Comparison of ENCODE assay signal across 18 mouse cellular contexts in the genomic region with DNA sequence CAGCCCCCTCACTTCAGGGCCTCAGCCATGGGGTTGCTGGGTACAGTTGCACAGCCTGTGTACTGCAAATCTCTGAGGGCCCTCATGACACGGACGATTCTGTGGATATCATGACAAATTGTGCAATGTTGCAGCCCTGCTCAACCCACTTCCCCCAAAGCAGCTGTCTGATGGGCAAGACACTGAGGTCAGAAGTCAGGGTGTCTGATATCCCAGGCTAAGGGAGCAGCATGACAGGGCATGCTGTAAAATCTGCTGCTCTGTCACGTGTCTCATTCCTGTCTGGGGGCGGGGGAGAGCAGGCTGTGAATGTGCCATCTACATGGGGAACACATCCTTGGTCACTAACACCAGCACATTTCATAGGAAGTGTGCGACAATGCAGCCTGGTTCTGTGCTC. TPM values are rescaled to one million over a fixed set of nuclear protein-coding genes. Genes with fewer than 3 reads are reported as not detected.
DNase-seq lines count a peak whose midpoint lies in the region; ATAC-seq and TF ChIP-seq lines count a peak whose summit lies in the region.
"Had no signal": no experiment of that assay in that cellular context is flagged by ENCODE, and none has a peak within 500 bp of the region (broad histone marks: within the 10 kb centered on the region; RNA-seq: fewer than 3 reads in every experiment).

No protein-coding gene starts in this region.

- no peak overlapping the region for H3K27ac ChIP-seq in left cerebral cortex, adult 2 months
- H3K27ac ChIP-seq: limb, embryonic 15.5 days had no signal

- H3K36me3 ChIP-seq in E14TG2a.4 (ENCODE audit: insufficient read depth, low read length), result no peaks in the 10 kb centered on the region
- H3K36me3 ChIP-seq: limb, embryonic 15.5 days had no signal

- H3K9me3 ChIP-seq in E14TG2a.4 (ENCODE audit: low read length), result no peaks in the 10 kb centered on the region
- H3K9me3 ChIP-seq: limb, embryonic 15.5 days had no signal

- peaks cover 29% of the 10 kb centered on the region for H3K4me1 ChIP-seq in E14TG2a.4 (replicated peaks; ENCODE audit: low read depth, low read length)

- peak; percentile 89 for ATAC-seq in granulocyte monocyte progenitor cell, adult 5-6 weeks (replicated peaks; ENCODE audit: poor library complexity, severe bottlenecking)
- peak; percentile 45 for ATAC-seq in monocyte, adult 5-6 weeks (replicated peaks; ENCODE audit: insufficient number of reproducible peaks, low FRiP score, low TSS enrichment, poor library complexity, severe bottlenecking)
- ATAC-seq: hindbrain, embryonic 16.5 days had no signal

- intact Hi-C loops in heart, postnatal 36 days (cut with DNase I), result no loop called here
- intact Hi-C loops in left cerebral cortex, adult 2 months (cut with DNase I), result no loop called here

- DNase-seq in heart, adult 11 months, result peak; percentile 95
- no peak for DNase-seq in heart, postnatal 36 days
- DNase-seq in left cerebral cortex, adult 2 months (ENCODE audit: extremely low spot score in 1 of 2, low spot score in 2 of 2), result no peak
- no peak for DNase-seq in ovary, postnatal 36 days (ENCODE audit: low spot score)
- DNase-seq in adrenal gland, postnatal 10 days, result no peak
- DNase-seq: cerebellum, postnatal 25 days; heart, postnatal 14 days; kidney, adult 18-20 months; kidney, postnatal 14 days; layer of hippocampus, adult 9-11 months; retina, postnatal 1 day had no signal

- 0 out of 2 replicates have a peak overlapping the region, but pooled peaks have one; percentile 10 for H3K4me3 ChIP-seq in E14TG2a.4 (replicated peaks; ENCODE audit: low read length)
- H3K4me3 ChIP-seq in left cerebral cortex, adult 2 months, result no peak overlapping the region
- H3K4me3 ChIP-seq: limb, embryonic 15.5 days had no signal

- peaks cover 16% of the 10 kb centered on the region for H3K27me3 ChIP-seq in E14TG2a.4 (ENCODE audit: insufficient read depth, low read length)

- TF ChIP-seq CTCF in E14TG2a.4 (conservative IDR thresholded peaks at IDR 0.05; ENCODE audit: low read length), result no peak
- TF ChIP-seq CTCF in left cerebral cortex, adult 2 months (IDR thresholded peaks at IDR 0.05), result no peak

RNA-seq across cellular contexts. Expression of a gene that starts 5.2 kb away (rescaled TPM):
- 10 to 100 TPM; 28.4 to 28.9 TPM for total RNA-seq in heart, postnatal 36 days (2021)
- total RNA-seq in granulocyte monocyte progenitor cell, adult 5-6 weeks (2014; fragmentation: Nextera tagmentation), result 5.1 and 10.8 TPM in 2 replicates
- total RNA-seq in granulocyte monocyte progenitor cell, adult 5-6 weeks (2017), result 4.6 and 7.5 TPM in 2 replicates
- total RNA-seq in monocyte, adult 5-6 weeks (2017), result 20.8 to 25.1 TPM (median 22.3 TPM) in 3 replicates
- 10 to 100 TPM; 75.1 to 79.7 TPM for total RNA-seq in left cerebral cortex, adult 2 months (2021)
- 10 to 100 TPM; 26.3 to 29.8 TPM for total RNA-seq in adrenal gland, postnatal 10 days (2021)

RNA-seq across cellular contexts. Expression of a gene that starts 5.8 kb away (rescaled TPM):
- under 1 TPM in 1 of 2 experiments, not detected in 1; 0.35 TPM for total RNA-seq in heart, postnatal 36 days (2021)
- total RNA-seq in granulocyte monocyte progenitor cell, adult 5-6 weeks (2014; fragmentation: Nextera tagmentation), result not detected in 2 replicates
- not detected in 2 replicates for total RNA-seq in granulocyte monocyte progenitor cell, adult 5-6 weeks (2017)
- not detected in 3 replicates for total RNA-seq in monocyte, adult 5-6 weeks (2017)
- not detected for total RNA-seq in left cerebral cortex, adult 2 months (2021)
- total RNA-seq in adrenal gland, postnatal 10 days (2021), result 1 to 10 TPM in 1 of 2 experiments, under 1 TPM in 1; 0.36 to 3.4 TPM
- total RNA-seq: midbrain, postnatal 0 days had no signal

RNA-seq across cellular contexts. Expression of a gene that starts 30.8 kb away (rescaled TPM):
- not detected for total RNA-seq in heart, postnatal 36 days (2021)
- not detected in 2 replicates for total RNA-seq in granulocyte monocyte progenitor cell, adult 5-6 weeks (2014; fragmentation: Nextera tagmentation)
- not detected in 2 replicates for total RNA-seq in granulocyte monocyte progenitor cell, adult 5-6 weeks (2017)
- total RNA-seq in monocyte, adult 5-6 weeks (2017), result 0.58 TPM in 1 of 3 replicates, not detected in the others
- not detected for total RNA-seq in left cerebral cortex, adult 2 months (2021)
- total RNA-seq in adrenal gland, postnatal 10 days (2021), result 1 to 10 TPM; 2.1 to 4.1 TPM
- total RNA-seq: left cerebral cortex, postnatal 10 days had no signal
